Mouse (Mus musculus) embryonic fibroblast, embryonic 13.5 days (primary cell): ENCODE results near the gene Gm4778. TPM values are rescaled to one million over a fixed set of nuclear protein-coding genes. Genes with fewer than 3 reads are reported as not detected.
"Not testable (repeated sequence)": the region's sequence is repeated elsewhere in the genome, so short reads cannot be mapped to it uniquely, and the experiment has no call there.

Source experiments
- H3K27ac ChIP-seq: 2 replicates; pipeline ENCODE4 v1.5.1; 2012; ENCODE audit warnings: low read length, control low read depth, inconsistent platforms; ENCODE audit not compliant: insufficient read depth
- H3K4me1 ChIP-seq: 2 replicates; pipeline ENCODE4 v1.6.1; 2011; ENCODE audit warnings: low read length; ENCODE audit not compliant: control insufficient read depth, insufficient read depth
- H3K4me3 ChIP-seq: 2 replicates; pipeline ENCODE4 v1.5.1; 2011; ENCODE audit warnings: mild to moderate bottlenecking, control low read depth, low read length; ENCODE audit not compliant: insufficient read depth
- CTCF ChIP-seq: IDR thresholded peaks from 2 replicates; pipeline ENCODE4 v1.5.1; 2011; ENCODE audit warnings: mild to moderate bottlenecking, control low read depth, low read length, moderate library complexity, borderline replicate concordance; ENCODE audit not compliant: insufficient read depth
- POLR2A ChIP-seq: IDR thresholded peaks from 2 replicates; pipeline ENCODE4 v1.6.1; 2011; ENCODE audit warnings: low read depth, mild to moderate bottlenecking, control low read depth, low read length, moderate library complexity
- polyA plus RNA-seq: library from polyadenylated mRNA; stranded (reverse); fragments of >200 nt; gene quantifications from 2 replicates; pipeline ENCODE4 v1.2.4, GENCODE M21; 2011; ENCODE audit warnings: low read depth; ENCODE audit not compliant: missing spikeins, insufficient read length

Gene Gm4778
- polyA plus RNA-seq, result not detected in 2 replicates

GRCm38 (mm10) chr3:94263736-94264135 lies at the start of gene Gm4778:
Gene Gm4778, plus strand, starts transcription at chr3:94264036.
- H3K4me1 ChIP-seq, H3K27ac ChIP-seq, H3K4me3 ChIP-seq: not testable (repeated sequence)

GRCm38 (mm10) chr3:94260598-94260997 lies 3.2 kb upstream of the Gm4778 start:
- Histone ChIP-seq H3K4me1 (no peaks in the 10 kb centered on the region), H3K4me3 (no peak overlapping the region), H3K27ac (no peak overlapping the region)
- TF ChIP-seq CTCF (no peak), POLR2A (no peak)

GRCm38 (mm10) chr3:94275991-94276390 lies 12.2 kb downstream of the Gm4778 start:
- H3K27ac ChIP-seq, result no peak overlapping the region
- TF ChIP-seq POLR2A, result no peak
- TF ChIP-seq CTCF, result no peak
- no peaks in the 10 kb centered on the region for H3K4me1 ChIP-seq
- no peak overlapping the region for H3K4me3 ChIP-seq

- Histone ChIP-seq H3K27ac (no peak overlapping the region), H3K4me3 (no peak overlapping the region), H3K4me1 (no peaks in the 10 kb centered on the region)
- TF ChIP-seq POLR2A (no peak), CTCF (no peak)
Observed at GRCm38 (mm10) chr3:94305457-94305856, 41.6 kb downstream of the Gm4778 start.

- H3K4me3 ChIP-seq, result no peak overlapping the region
- H3K27ac ChIP-seq, result no peak overlapping the region
- H3K4me1 ChIP-seq, result no peaks in the 10 kb centered on the region
- TF ChIP-seq POLR2A (no peak), CTCF (no peak)
Observed at GRCm38 (mm10) chr3:94306975-94307374, 43.1 kb downstream of the Gm4778 start.

GRCm38 (mm10) chr3:94309633-94310363 lies 46.0 kb downstream of the Gm4778 start, which contains the start of gene Them4:
Gene Them4, plus strand, starts transcription at chr3:94310089.
- peak within 1 kb of the TSS; percentile 74 for H3K4me3 ChIP-seq
- TF ChIP-seq CTCF (no peak), POLR2A (peak; percentile 94)
- peak within 1 kb of the TSS; percentile 66 for H3K27ac ChIP-seq
- H3K4me1 ChIP-seq, result no peaks in the 10 kb centered on the region

- Histone ChIP-seq H3K27ac (peak overlapping the region; percentile 66), H3K4me3 (peak overlapping the region; percentile 74), H3K4me1 (no peaks in the 10 kb centered on the region)
- TF ChIP-seq POLR2A, result no peak
- TF ChIP-seq CTCF, result no peak
Observed at GRCm38 (mm10) chr3:94310491-94310890, 46.7 kb downstream of the Gm4778 start.

GRCm38 (mm10) chr3:94310911-94311310 lies 47.1 kb downstream of the Gm4778 start:
- H3K4me1 ChIP-seq, result no peaks in the 10 kb centered on the region
- TF ChIP-seq POLR2A (no peak), CTCF (no peak)
- H3K27ac ChIP-seq, result no peak overlapping the region
- peak overlapping the region; percentile 74 for H3K4me3 ChIP-seq

GRCm38 (mm10) chr3:94311376-94311775 lies 47.5 kb downstream of the Gm4778 start:
- Histone ChIP-seq H3K4me1 (no peaks in the 10 kb centered on the region), H3K27ac (no peak overlapping the region), H3K4me3 (no peak overlapping the region)
- TF ChIP-seq CTCF, result no peak
- TF ChIP-seq POLR2A, result no peak

Other genes with a start within 250 kb of the Gm4778 start
- gene Gm9125, start 209.2 kb upstream of the Gm4778 start, polyA plus RNA-seq, result not detected in 2 replicates
- gene Gm10697, start 191.4 kb upstream of the Gm4778 start, polyA plus RNA-seq, result not detected in 2 replicates
- not detected in 2 replicates for gene Gm10696, start 85.8 kb upstream of the Gm4778 start, polyA plus RNA-seq
- not detected in 2 replicates for gene Gm5286, start 67.3 kb upstream of the Gm4778 start, polyA plus RNA-seq
- gene Them4, start 46.1 kb downstream of the Gm4778 start, polyA plus RNA-seq, result 9.6 and 10.6 TPM in 2 replicates
- gene Them5, start 78.1 kb downstream of the Gm4778 start, polyA plus RNA-seq, result not detected in 2 replicates
- not detected in 2 replicates for gene C2cd4d, start 98.4 kb downstream of the Gm4778 start, polyA plus RNA-seq
- not detected in 2 replicates for gene Rorc, start 108.8 kb downstream of the Gm4778 start, polyA plus RNA-seq
- 0.18 TPM in 1 of 2 replicates, not detected in the other for gene Lingo4, start 134.5 kb downstream of the Gm4778 start, polyA plus RNA-seq
- 9.0 and 14.1 TPM in 2 replicates for gene Tdrkh, start 149.2 kb downstream of the Gm4778 start, polyA plus RNA-seq
- 28.6 and 31.1 TPM in 2 replicates for gene Mrpl9, start 179.3 kb downstream of the Gm4778 start, polyA plus RNA-seq
- gene Oaz3, start 179.9 kb downstream of the Gm4778 start, polyA plus RNA-seq, result not detected in 2 replicates
- gene Celf3, start 214.3 kb downstream of the Gm4778 start, polyA plus RNA-seq, result not detected in 2 replicates
- 2.7 and 3.2 TPM in 2 replicates for gene Riiad1, start 216.3 kb downstream of the Gm4778 start, polyA plus RNA-seq